Mouse (Mus musculus): ENCODE measurements around the gene Bckdhb.

DNA sequence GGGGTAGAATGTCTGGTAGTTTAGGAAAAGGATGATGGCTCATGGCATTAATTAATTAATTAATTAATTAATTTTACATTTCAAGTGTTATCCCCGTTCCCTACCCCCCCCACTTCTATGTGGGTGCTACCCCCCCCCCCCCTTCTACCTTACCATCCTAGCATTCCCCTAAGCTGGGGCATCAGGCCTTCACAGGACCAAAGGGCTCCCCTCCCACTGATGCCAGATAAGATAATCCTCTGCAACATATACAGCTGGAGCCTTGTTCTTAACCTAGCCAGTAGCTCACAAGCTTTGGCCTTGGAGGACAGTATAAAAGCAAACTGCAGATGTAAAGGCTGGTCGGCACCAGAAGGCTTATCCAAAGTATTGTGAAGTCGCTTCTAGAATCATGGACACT lies 138.7 kb downstream of the Bckdhb start:
- no peak for TF ChIP-seq CTCF (IDR thresholded peaks at IDR 0.05)
- no peak for TF ChIP-seq EP300 (IDR thresholded peaks at IDR 0.05; ENCODE audit: insufficient read depth, low read depth, low read length)
- no peak for TF ChIP-seq POLR2A (IDR thresholded peaks at IDR 0.05; ENCODE audit: insufficient read depth, low read depth, low read length)

Measured in heart, adult 2 months (tissue).